Comparison of ENCODE assay signal across 28 mouse cellular contexts in genomic region chr6:125405461-125406382, GRCm38 (mm10). TPM values are rescaled to one million over a fixed set of nuclear protein-coding genes. Genes with fewer than 3 reads are reported as not detected.
DNase-seq lines count a peak whose midpoint lies in the region; ATAC-seq and TF ChIP-seq lines count a peak whose summit lies in the region.
"Had no signal": no experiment of that assay in that cellular context is flagged by ENCODE, and none has a peak within 500 bp of the region (broad histone marks: within the 10 kb centered on the region; RNA-seq: fewer than 3 reads in every experiment).

No protein-coding gene starts in this region.

- DNase-seq in heart, adult 11 months, result peak; percentile 86
- no peak for DNase-seq in heart, postnatal 25 days (ENCODE audit: low spot score)
- DNase-seq in lung, postnatal 0 days (ENCODE audit: low spot score), result no peak
- no peak for DNase-seq in lung, adult 2 months
- peak; percentile 34 for DNase-seq in brain, adult 2 months (ENCODE audit: low read depth, low spot score)
- DNase-seq in spleen, postnatal 4 days (ENCODE audit: low spot score in 2 of 2), result no peak
- DNase-seq: adrenal gland, postnatal 14 days; B cell, adult 2 months; cerebellum, adult 9-10 months; gastrocnemius, adult 2 months; heart, postnatal 10 days; kidney, adult 18-20 months; layer of hippocampus, adult 9-11 months; lung, postnatal 10 days; thymus, postnatal 36 days had no signal

- no peak overlapping the region for H3K4me2 ChIP-seq in lung, postnatal 0 days (replicated peaks; ENCODE audit: low read depth, low read length)
- H3K4me2 ChIP-seq: heart, embryonic 11.5 days; liver, embryonic 15.5 days had no signal

- intact Hi-C loops in heart, postnatal 25 days (cut with DNase I), result no loop called here

- no peak overlapping the region for H3K4me3 ChIP-seq in lung, postnatal 0 days (ENCODE audit: low read depth, low read length)
- H3K4me3 ChIP-seq in lung, adult 2 months (replicated peaks; ENCODE audit: extremely low read depth, low read depth, low read length), result no peak overlapping the region
- H3K4me3 ChIP-seq in E14TG2a.4 (replicated peaks; ENCODE audit: low read length), result peak overlapping the region; percentile 26; the same call in 1 of the 2 replicates
- H3K4me3 ChIP-seq: embryonic facial prominence, embryonic 10.5 days; forebrain, embryonic 10.5 days; gastrocnemius, adult 2 months; left cerebral cortex, adult 2 months; liver, embryonic 15.5 days; myocyte had no signal

- no peak for ATAC-seq in lung, postnatal 0 days
- ATAC-seq: activated CD4-positive, CD25-positive, alpha-beta regulatory T cell, adult 4 months; forebrain, embryonic 16.5 days; hindbrain, postnatal 0 days; midbrain, embryonic 16.5 days had no signal

- peak; percentile 21; the same call in 1 of the 2 replicates for TF ChIP-seq CTCF in lung, postnatal 0 days (IDR thresholded peaks at IDR 0.05)
- no peak for TF ChIP-seq CTCF in lung, adult 2 months (IDR thresholded peaks at IDR 0.05; ENCODE audit: insufficient read depth, low read length)
- TF ChIP-seq CTCF in E14TG2a.4 (conservative IDR thresholded peaks at IDR 0.05; ENCODE audit: low read length), result no peak

- TF ChIP-seq EP300 in lung, postnatal 0 days (IDR thresholded peaks at IDR 0.05), result no peak

- H3K27ac ChIP-seq in lung, postnatal 0 days (ENCODE audit: low read length), result no peak overlapping the region
- H3K27ac ChIP-seq: embryonic facial prominence, embryonic 10.5 days; forebrain, embryonic 10.5 days; gastrocnemius, adult 2 months; hindbrain, postnatal 0 days; left cerebral cortex, adult 2 months; liver, embryonic 15.5 days had no signal

- H3K9ac ChIP-seq in lung, postnatal 0 days (replicated peaks; ENCODE audit: low read depth), result no peak overlapping the region
- H3K9ac ChIP-seq: liver, embryonic 15.5 days had no signal

- H3K27me3 ChIP-seq in lung, postnatal 0 days (replicated peaks; ENCODE audit: insufficient read depth, low read length), result no peaks in the 10 kb centered on the region
- no peaks in the 10 kb centered on the region for H3K27me3 ChIP-seq in E14TG2a.4 (ENCODE audit: insufficient read depth, low read length)
- H3K27me3 ChIP-seq: liver, embryonic 15.5 days had no signal

- no peak for TF ChIP-seq POLR2A in lung, adult 2 months (IDR thresholded peaks at IDR 0.05; ENCODE audit: borderline replicate concordance, extremely low read depth, low read depth, low read length)

- H3K4me1 ChIP-seq in lung, postnatal 0 days (ENCODE audit: insufficient read depth, low read depth, low read length), result no peaks in the 10 kb centered on the region
- H3K4me1 ChIP-seq in lung, adult 2 months (ENCODE audit: control insufficient read depth, insufficient read depth, low read length), result no peaks in the 10 kb centered on the region
- H3K4me1 ChIP-seq in E14TG2a.4 (replicated peaks; ENCODE audit: low read depth, low read length), result peaks cover 52% of the 10 kb centered on the region
- H3K4me1 ChIP-seq: embryonic facial prominence, embryonic 10.5 days had no signal

- H3K36me3 ChIP-seq in lung, postnatal 0 days (ENCODE audit: insufficient read depth, low read length), result no peaks in the 10 kb centered on the region
- no peaks in the 10 kb centered on the region for H3K36me3 ChIP-seq in E14TG2a.4 (ENCODE audit: insufficient read depth, low read length)
- H3K36me3 ChIP-seq: embryonic facial prominence, embryonic 10.5 days; forebrain, embryonic 10.5 days; liver, embryonic 15.5 days had no signal

- H3K9me3 ChIP-seq in lung, postnatal 0 days (ENCODE audit: low read length), result no peaks in the 10 kb centered on the region
- H3K9me3 ChIP-seq in E14TG2a.4 (ENCODE audit: low read length), result peaks cover 23% of the 10 kb centered on the region
- H3K9me3 ChIP-seq: embryonic facial prominence, embryonic 10.5 days; forebrain, embryonic 10.5 days; liver, embryonic 15.5 days had no signal

- WGBS in lung, postnatal 0 days, result 50% methylated on average over 14 of the region's 14 CpGs
- 56% methylated on average over 14 of the region's 14 CpGs for WGBS in lung, adult 2 months

RNA-seq across cellular contexts. Expression of gene Plekhg6, which starts 25.1 kb away (rescaled TPM):
- total RNA-seq in heart, postnatal 25 days (2021), result not detected
- 0.50 and 0.82 TPM in 2 replicates for polyA plus RNA-seq in lung, postnatal 0 days (2015; fragmentation: Nextera tagmentation; extraction: Ambion mirVana)
- 1.3 and 2.6 TPM in 2 replicates for polyA plus RNA-seq in lung, adult 2 months (2012; rRNA removed)
- total RNA-seq: CH12.LX; gastrocnemius, adult 2 months; heart, postnatal 10 days; megakaryocyte-erythroid progenitor cell, adult 5-6 weeks had no signal
- polyA plus RNA-seq: activated CD4-positive, CD25-positive, alpha-beta regulatory T cell, adult 4 months; forebrain, embryonic 16.5 days; heart, embryonic 11.5 days had no signal

RNA-seq across cellular contexts. Expression of gene Tnfrsf1a, which starts 56.6 kb away (rescaled TPM):
- 10 to 100 TPM; 53.2 to 60.8 TPM for total RNA-seq in heart, postnatal 25 days (2021)
- polyA plus RNA-seq in lung, postnatal 0 days (2015; fragmentation: Nextera tagmentation; extraction: Ambion mirVana), result 107 and 108 TPM in 2 replicates
- 186 and 200 TPM in 2 replicates for polyA plus RNA-seq in lung, adult 2 months (2012; rRNA removed)

Comparison
In these comparisons a context has a peak if more than half of its experiments do, and no peak if none do; other contexts are left out.
1. DNase-seq: peak in heart, adult 11 months (single experiment) and brain, adult 2 months (single experiment); none in heart, postnatal 25 days (single experiment), lung, postnatal 0 days (single experiment), lung, adult 2 months (single experiment) and spleen, postnatal 4 days (0 of 2).